Mouse (Mus musculus): ENCODE results near the gene Cnmd.

DNA sequence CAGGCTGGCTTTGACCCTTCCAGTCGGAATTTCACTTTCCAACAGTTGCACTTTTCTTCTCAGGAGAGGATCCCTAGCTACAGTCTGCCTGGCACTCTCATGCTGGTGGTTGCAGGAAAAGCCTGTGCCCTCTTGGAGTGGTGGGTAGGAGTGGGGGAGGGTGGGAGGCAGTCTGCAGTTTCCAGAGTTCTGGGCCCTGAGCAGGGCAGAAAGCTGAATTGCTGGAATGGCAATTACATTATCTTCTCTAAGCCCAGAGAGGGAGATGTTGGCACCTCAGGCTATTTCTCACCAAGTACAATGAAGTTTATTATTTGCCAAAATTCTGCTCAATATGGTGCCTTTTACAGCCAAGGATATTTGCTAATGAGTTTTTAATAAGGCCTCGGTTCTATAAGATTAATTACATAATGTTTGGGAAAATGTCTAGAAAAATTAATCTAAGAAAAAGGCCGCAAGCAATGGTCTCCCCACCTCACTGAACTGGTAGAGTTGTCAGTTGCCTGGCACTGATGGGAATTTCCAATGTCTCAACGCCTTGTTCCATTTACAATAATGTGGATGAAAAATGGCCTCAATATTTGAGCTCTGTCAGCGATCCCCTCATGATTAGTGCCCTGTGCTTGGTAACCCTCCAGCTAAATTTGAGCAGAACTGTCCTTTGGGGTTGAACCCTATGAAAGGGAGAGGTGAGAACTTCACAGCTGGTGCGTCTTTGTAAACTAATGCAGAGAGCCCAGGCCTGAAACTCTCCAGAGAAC is 3.0 kb downstream of the Cnmd start:
- TF ChIP-seq POLR2A (IDR thresholded peaks at IDR 0.05; ENCODE audit: extremely low read depth, insufficient read depth, low read length) (no peak), CTCF (IDR thresholded peaks at IDR 0.05; ENCODE audit: low read depth, low read length) (no peak)

Data from liver, adult 2 months (tissue).